Mouse (Mus musculus): ENCODE measurements around the gene Gbf1. TPM values are rescaled to one million over a fixed set of nuclear protein-coding genes. Genes with fewer than 3 reads are reported as not detected.

Gene Gbf1
- polyA plus RNA-seq, 1 experiment = 348 TPM

- WGBS = 91% methylated on average over 9 of the region's 9 CpGs
- peaks cover 28% of the 10 kb centered on the region for H3K4me1 ChIP-seq (ENCODE audit: control insufficient read depth, insufficient read depth, low read length)
- no peak overlapping the region for H3K4me3 ChIP-seq (ENCODE audit: insufficient read depth, low read depth, low read length)
- H3K27ac ChIP-seq (ENCODE audit: insufficient read depth, low read depth, low read length) = no peak overlapping the region
- TF ChIP-seq POLR2A (IDR thresholded peaks at IDR 0.05; ENCODE audit: insufficient read depth, low read depth, low read length) (no peak), CTCF (IDR thresholded peaks at IDR 0.05; ENCODE audit: insufficient read depth, low read depth, low read length) (no peak)
These were observed 154.5 kb downstream of the Gbf1 start for GRCm38 (mm10) chr19:46306751-46307289.

- WGBS = 89% methylated on average over 16 of the region's 16 CpGs
These were observed 155.5 kb downstream of the Gbf1 start for GRCm38 (mm10) chr19:46307781-46308180.

GRCm38 (mm10) chr19:46308303-46308702 lies 156.0 kb downstream of the Gbf1 start:
- Histone ChIP-seq H3K4me3 (ENCODE audit: insufficient read depth, low read depth, low read length) (no peak overlapping the region), H3K27ac (ENCODE audit: insufficient read depth, low read depth, low read length) (no peak overlapping the region), H3K4me1 (ENCODE audit: control insufficient read depth, insufficient read depth, low read length) (peaks cover 28% of the 10 kb centered on the region)
- 77% methylated on average over 16 of the region's 16 CpGs for WGBS
- no peak for TF ChIP-seq POLR2A (IDR thresholded peaks at IDR 0.05; ENCODE audit: insufficient read depth, low read depth, low read length)
- TF ChIP-seq CTCF (IDR thresholded peaks at IDR 0.05; ENCODE audit: insufficient read depth, low read depth, low read length) = no peak

More at GRCm38 (mm10) chr19:46307781-46308180, 155.5 kb downstream of the Gbf1 start:
- Histone ChIP-seq H3K4me3 (ENCODE audit: insufficient read depth, low read depth, low read length) (no peak overlapping the region), H3K27ac (ENCODE audit: insufficient read depth, low read depth, low read length) (no peak overlapping the region), H3K4me1 (ENCODE audit: control insufficient read depth, insufficient read depth, low read length) (peaks cover 28% of the 10 kb centered on the region)
- TF ChIP-seq CTCF (IDR thresholded peaks at IDR 0.05; ENCODE audit: insufficient read depth, low read depth, low read length) (no peak), POLR2A (IDR thresholded peaks at IDR 0.05; ENCODE audit: insufficient read depth, low read depth, low read length) (no peak)

- H3K27ac ChIP-seq (ENCODE audit: insufficient read depth, low read depth, low read length) = 0 out of 2 replicates have a peak overlapping the region, but pooled peaks have one; percentile 40
- H3K4me1 ChIP-seq (ENCODE audit: control insufficient read depth, insufficient read depth, low read length) = peaks cover 28% of the 10 kb centered on the region
- WGBS = 3% methylated on average over 47 of the region's 47 CpGs
- peak; percentile 81 for TF ChIP-seq CTCF (IDR thresholded peaks at IDR 0.05; ENCODE audit: insufficient read depth, low read depth, low read length)
- TF ChIP-seq POLR2A (IDR thresholded peaks at IDR 0.05; ENCODE audit: insufficient read depth, low read depth, low read length) = peak; percentile 23; the same call in 1 of the 2 replicates
- peak overlapping the region; percentile 65 for H3K4me3 ChIP-seq (ENCODE audit: insufficient read depth, low read depth, low read length)
These were observed 156.6 kb downstream of the Gbf1 start for GRCm38 (mm10) chr19:46308706-46309435.

- WGBS = 78% methylated on average over 21 of the region's 21 CpGs
- no peak overlapping the region for H3K4me3 ChIP-seq (ENCODE audit: insufficient read depth, low read depth, low read length)
- no peak overlapping the region for H3K27ac ChIP-seq (ENCODE audit: insufficient read depth, low read depth, low read length)
- TF ChIP-seq CTCF (IDR thresholded peaks at IDR 0.05; ENCODE audit: insufficient read depth, low read depth, low read length) (no peak), POLR2A (IDR thresholded peaks at IDR 0.05; ENCODE audit: insufficient read depth, low read depth, low read length) (no peak)
- peaks cover 28% of the 10 kb centered on the region for H3K4me1 ChIP-seq (ENCODE audit: control insufficient read depth, insufficient read depth, low read length)
These were observed 157.5 kb downstream of the Gbf1 start for GRCm38 (mm10) chr19:46309651-46310305.

- H3K27ac ChIP-seq (ENCODE audit: insufficient read depth, low read depth, low read length) = no peak overlapping the region
- 88% methylated on average over 12 of the region's 12 CpGs for WGBS
- no peak for TF ChIP-seq CTCF (IDR thresholded peaks at IDR 0.05; ENCODE audit: insufficient read depth, low read depth, low read length)
- no peak for TF ChIP-seq POLR2A (IDR thresholded peaks at IDR 0.05; ENCODE audit: insufficient read depth, low read depth, low read length)
- peaks cover 25% of the 10 kb centered on the region for H3K4me1 ChIP-seq (ENCODE audit: control insufficient read depth, insufficient read depth, low read length)
- H3K4me3 ChIP-seq (ENCODE audit: insufficient read depth, low read depth, low read length) = no peak overlapping the region
These were observed 158.1 kb downstream of the Gbf1 start for GRCm38 (mm10) chr19:46310312-46310865.

GRCm38 (mm10) chr19:46311341-46311740 lies 159.0 kb downstream of the Gbf1 start:
- no peak overlapping the region for H3K4me3 ChIP-seq (ENCODE audit: insufficient read depth, low read depth, low read length)
- TF ChIP-seq CTCF (IDR thresholded peaks at IDR 0.05; ENCODE audit: insufficient read depth, low read depth, low read length) (no peak), POLR2A (IDR thresholded peaks at IDR 0.05; ENCODE audit: insufficient read depth, low read depth, low read length) (no peak)
- peaks cover 27% of the 10 kb centered on the region for H3K4me1 ChIP-seq (ENCODE audit: control insufficient read depth, insufficient read depth, low read length)
- 92% methylated on average over 9 of the region's 9 CpGs for WGBS
- no peak overlapping the region for H3K27ac ChIP-seq (ENCODE audit: insufficient read depth, low read depth, low read length)

- 90% methylated on average over 21 of the region's 21 CpGs for WGBS
- Histone ChIP-seq H3K4me1 (ENCODE audit: control insufficient read depth, insufficient read depth, low read length) (peaks cover 39% of the 10 kb centered on the region), H3K4me3 (ENCODE audit: insufficient read depth, low read depth, low read length) (no peak overlapping the region), H3K27ac (ENCODE audit: insufficient read depth, low read depth, low read length) (no peak overlapping the region)
- no peak for TF ChIP-seq CTCF (IDR thresholded peaks at IDR 0.05; ENCODE audit: insufficient read depth, low read depth, low read length)
- TF ChIP-seq POLR2A (IDR thresholded peaks at IDR 0.05; ENCODE audit: insufficient read depth, low read depth, low read length) = no peak
These were observed 160.3 kb downstream of the Gbf1 start for GRCm38 (mm10) chr19:46312566-46312965.

GRCm38 (mm10) chr19:46313116-46313515 lies 160.8 kb downstream of the Gbf1 start:
- TF ChIP-seq CTCF (IDR thresholded peaks at IDR 0.05; ENCODE audit: insufficient read depth, low read depth, low read length) = no peak
- no peak for TF ChIP-seq POLR2A (IDR thresholded peaks at IDR 0.05; ENCODE audit: insufficient read depth, low read depth, low read length)
- 86% methylated on average over 9 of the region's 9 CpGs for WGBS
- H3K27ac ChIP-seq (ENCODE audit: insufficient read depth, low read depth, low read length) = no peak overlapping the region
- no peak overlapping the region for H3K4me3 ChIP-seq (ENCODE audit: insufficient read depth, low read depth, low read length)
- peaks cover 40% of the 10 kb centered on the region for H3K4me1 ChIP-seq (ENCODE audit: control insufficient read depth, insufficient read depth, low read length)
